Mouse (Mus musculus) heart, adult 18-20 months (tissue): ENCODE data around the gene Lrrc43. TPM values are rescaled to one million over a fixed set of nuclear protein-coding genes. Genes with fewer than 3 reads are reported as not detected.
A peak's percentile ranks its signal among the peaks of the same experiment; 100 is the strongest.

ENCODE experiments used
- DNase-seq, 2 experiments: peaks; one replicate each; pipeline ENCODE4 v3.0.0; 2021 to 2022; ENCODE audit warnings: mixed read lengths in 1 of 2
- microRNA-seq, 2 experiments: library from miRNA; unstranded; fragments of <30 nt; microRNA quantifications; one replicate each; pipeline ENCODE4 v1.2.0; 2022
- total RNA-seq, 2 experiments: library from RNA; stranded (reverse); gene quantifications; 2 replicates each; pipeline ENCODE4 v1.2.3; 2021

Lrrc43 gene
- total RNA-seq, 2 experiments from 2014 or later, result not detected

DNA sequence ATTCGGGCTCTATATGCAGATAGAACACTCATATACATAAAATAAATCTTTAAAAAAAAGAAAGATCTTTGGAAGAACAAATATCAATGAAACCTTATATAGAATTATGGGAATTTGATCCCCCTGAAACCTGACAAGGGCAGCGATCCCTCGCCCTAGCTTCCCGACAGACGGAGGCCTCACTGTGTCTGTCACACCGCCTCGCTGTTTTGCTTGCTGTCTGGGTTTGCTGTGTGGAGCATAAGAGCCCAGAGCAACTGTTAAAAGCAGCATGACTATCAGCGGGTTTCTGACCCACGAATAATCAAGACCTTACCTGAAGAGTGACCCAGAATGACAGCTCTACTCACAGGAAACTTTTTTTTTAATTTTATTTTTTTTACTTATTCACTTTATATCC is 31.6 kb downstream of the Lrrc43 start:
- no peak for DNase-seq

DNA sequence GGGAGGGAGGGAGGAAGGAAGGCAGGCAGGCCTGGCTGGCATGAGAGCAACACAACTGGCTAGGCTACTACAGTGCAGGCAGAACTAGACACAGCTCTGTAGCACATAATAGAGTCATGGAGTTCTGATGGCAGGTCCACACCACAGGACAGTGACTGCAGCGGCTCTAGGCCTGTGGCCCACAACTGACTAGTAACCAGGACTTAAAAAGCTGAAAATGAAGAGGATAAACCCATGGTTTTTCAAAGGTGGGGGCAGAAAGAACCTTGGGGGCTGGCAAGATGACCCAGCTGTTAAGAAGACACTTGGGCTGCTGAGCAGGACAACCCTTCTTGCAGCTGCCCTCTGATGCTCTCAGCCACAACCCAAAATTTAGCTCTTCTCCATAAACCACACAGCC is 32.5 kb downstream of the Lrrc43 start:
- DNase-seq, result no peak

GRCm38 (mm10) chr5:123522166-123522565 is 33.1 kb downstream of the Lrrc43 start:
- DNase-seq, result no peak

- peak; percentile 99 for DNase-seq
Observed at GRCm38 (mm10) chr5:123523692-123524392, 34.7 kb downstream of the Lrrc43 start, which contains the start of gene Diablo. Gene Diablo (minus strand): TSS chr5:123524176.

- DNase-seq, result no peak
Observed at GRCm38 (mm10) chr5:123524393-123524750, 35.3 kb downstream of the Lrrc43 start.

- no peak for DNase-seq
Observed at GRCm38 (mm10) chr5:123525281-123525680, 36.2 kb downstream of the Lrrc43 start, which contains the start of gene Gm49027. Gene Gm49027 (minus strand): TSS chr5:123525488.

DNA sequence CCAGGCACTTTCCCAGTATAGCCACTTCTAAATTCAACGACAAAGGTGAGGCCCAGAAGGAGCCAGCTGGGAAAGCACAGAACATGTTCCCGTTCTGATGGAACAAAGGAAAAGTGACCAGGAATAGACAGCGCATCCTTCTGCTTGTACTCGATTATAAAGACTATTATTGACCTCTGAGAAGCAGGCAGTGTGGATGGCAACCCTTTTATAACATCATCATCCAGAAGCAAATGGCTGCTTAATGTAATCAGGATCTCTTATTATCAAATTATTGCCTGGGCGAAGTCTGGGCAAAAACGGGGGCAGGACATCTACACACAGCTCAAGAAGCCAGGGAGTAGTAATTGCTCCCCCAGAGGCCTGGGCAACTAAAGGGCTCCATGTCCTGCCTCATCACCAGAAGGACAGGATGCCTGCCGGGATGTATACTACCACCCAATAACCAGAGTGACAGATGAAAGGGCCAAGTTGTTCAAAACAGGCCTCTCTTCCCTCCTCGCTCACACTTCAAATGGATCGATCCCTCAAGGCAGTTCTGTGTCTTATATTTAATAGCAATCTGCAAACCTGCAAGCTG is 36.9 kb downstream of the Lrrc43 start:
- DNase-seq, result no peak

- no peak for DNase-seq
Observed at GRCm38 (mm10) chr5:123528641-123529040, 39.5 kb downstream of the Lrrc43 start.

DNA sequence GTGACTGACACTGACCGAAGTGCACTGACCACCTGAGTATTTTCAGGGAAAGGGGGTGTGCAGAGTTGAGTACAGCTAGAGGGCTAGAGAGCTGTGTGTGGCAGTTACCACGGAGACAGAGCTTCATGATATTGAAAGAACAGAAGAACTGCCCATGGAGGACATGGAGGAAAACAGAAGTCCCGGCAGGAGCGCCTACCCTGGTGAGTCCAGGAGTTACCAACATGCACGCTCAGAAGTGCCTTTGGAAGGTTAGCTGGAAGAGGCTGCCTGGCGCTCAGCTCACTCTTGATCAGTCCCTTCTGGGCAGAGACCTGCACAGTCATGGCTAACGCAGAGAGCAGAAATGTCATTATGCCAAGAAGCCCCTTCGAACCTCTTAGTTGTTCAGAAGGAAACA is 41.0 kb downstream of the Lrrc43 start:
- DNase-seq, result no peak

- DNase-seq, result no peak
Observed at GRCm38 (mm10) chr5:123533801-123534200, 44.7 kb downstream of the Lrrc43 start.

GRCm38 (mm10) chr5:123555693-123556092 is 66.6 kb downstream of the Lrrc43 start:
- DNase-seq, result no peak

- peak; percentile 61 to 62 for DNase-seq
Observed at GRCm38 (mm10) chr5:123556451-123556850, 67.3 kb downstream of the Lrrc43 start.

Small RNAs within 50 kb of the gene (microRNA-seq; reads per million reads assigned to microRNA genes)
- gene Mir7647, result 3.4 to 4.9 reads per million in 2 experiments

Other genes with a start within 250 kb of the Lrrc43 start
- under 1 TPM; 0.62 to 0.94 TPM for gene Wdr66, start 237.2 kb upstream of the Lrrc43 start, total RNA-seq
- gene Bcl7a, start 145.5 kb upstream of the Lrrc43 start, total RNA-seq, result 1 to 10 TPM; 8.0 to 8.2 TPM
- 10 to 100 TPM; 26.5 to 29.0 TPM for gene Mlxip, start 94.5 kb upstream of the Lrrc43 start, total RNA-seq
- not detected for gene Il31, start 184 bp downstream of the Lrrc43 start, total RNA-seq
- not detected for gene B3gnt4, start 21.2 kb downstream of the Lrrc43 start, total RNA-seq
- gene Diablo, start 34.9 kb downstream of the Lrrc43 start, total RNA-seq, result 10 to 100 TPM; 68.8 to 70.1 TPM
- under 1 TPM in 1 of 2 experiments, not detected in 1; 0.41 TPM for gene Gm49027, start 36.2 kb downstream of the Lrrc43 start, total RNA-seq
- 10 to 100 TPM; 27.4 to 31.8 TPM for gene Vps33a, start 83.7 kb downstream of the Lrrc43 start, total RNA-seq
- gene Clip1, start 195.3 kb downstream of the Lrrc43 start, total RNA-seq, result 100 to 1,000 TPM; 173 to 179 TPM
- 10 to 100 TPM; 17.3 to 22.0 TPM for gene Zcchc8, start 231.8 kb downstream of the Lrrc43 start, total RNA-seq